Mouse (Mus musculus) CD4-positive helper T cell, adult 2 months (primary cell): ENCODE results near the gene Slc39a8.

Source experiments
- DNase-seq: peaks from one replicate; pipeline ENCODE4 v3.0.0-alpha.2; 2012; ENCODE audit warnings: low read depth, missing footprints, low spot score

Slc39a8 gene

DNA sequence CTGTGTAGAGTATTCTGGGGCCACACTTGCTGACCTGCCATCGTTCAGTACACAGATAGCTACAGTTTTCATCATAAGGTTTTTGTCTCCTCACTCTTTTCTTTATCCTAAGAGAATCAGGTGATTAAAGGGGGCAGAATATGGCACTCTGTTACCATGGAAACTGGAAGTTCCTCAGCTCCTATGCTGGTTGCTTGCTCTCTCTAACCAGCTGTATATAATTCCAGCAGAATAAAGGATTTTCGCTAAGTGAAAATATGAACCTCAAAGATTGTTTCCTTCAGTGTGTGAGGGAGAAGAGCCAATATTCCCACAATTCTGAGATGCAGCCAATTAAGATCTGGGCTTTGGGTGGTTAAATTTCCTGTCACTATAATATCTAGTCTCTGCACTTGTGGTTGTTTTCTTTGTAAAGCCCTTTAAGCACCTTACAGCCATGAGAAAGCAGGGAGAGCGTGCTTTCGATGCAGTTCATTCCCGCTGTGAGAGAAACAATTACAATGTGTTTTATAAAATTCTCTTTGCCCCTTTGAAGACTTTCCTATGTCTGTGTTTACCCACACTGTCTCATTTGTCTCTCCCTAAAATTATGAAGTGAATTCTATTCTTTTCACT, 93.6 kb downstream of the Slc39a8 start:
- DNase-seq, result no peak

DNA sequence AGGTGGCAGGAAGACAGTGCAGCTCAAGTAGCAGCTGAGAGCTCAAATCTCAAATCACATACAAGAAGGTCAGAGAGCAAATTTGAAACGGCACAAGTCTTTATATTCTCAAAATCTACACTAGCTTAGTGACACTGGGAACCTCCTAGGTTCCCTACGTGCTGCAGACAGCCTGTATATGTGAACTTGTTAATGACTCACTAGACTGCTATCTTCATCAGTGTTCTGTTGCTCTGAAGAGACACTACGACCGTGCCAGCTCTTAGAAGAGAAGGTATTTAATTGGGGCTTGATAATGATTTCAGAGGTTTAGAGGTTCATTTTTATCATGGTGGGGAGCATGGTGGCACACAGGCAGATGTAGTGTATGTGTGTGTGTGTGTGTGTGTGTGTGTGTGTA, 94.2 kb downstream of the Slc39a8 start:
- no peak for DNase-seq

DNA sequence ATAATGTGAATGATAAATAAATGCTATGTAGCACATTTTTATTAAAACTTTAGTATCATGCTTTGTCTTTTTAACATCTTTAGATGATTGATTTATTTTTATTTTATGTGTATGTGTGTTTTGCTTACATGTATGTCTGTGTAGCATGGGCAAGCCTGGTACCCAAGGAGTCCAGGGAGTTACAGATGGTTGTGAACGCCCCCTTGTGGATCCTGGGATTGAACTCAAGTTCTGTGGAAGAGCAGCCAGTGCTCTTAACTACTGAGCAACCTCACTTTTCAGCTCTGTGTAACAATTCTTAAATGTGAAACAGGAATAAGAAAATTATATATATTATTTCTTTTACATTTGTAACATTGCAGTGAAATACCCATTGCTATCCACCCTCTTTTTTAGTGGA, 101.7 kb downstream of the Slc39a8 start:
- no peak for DNase-seq

DNA sequence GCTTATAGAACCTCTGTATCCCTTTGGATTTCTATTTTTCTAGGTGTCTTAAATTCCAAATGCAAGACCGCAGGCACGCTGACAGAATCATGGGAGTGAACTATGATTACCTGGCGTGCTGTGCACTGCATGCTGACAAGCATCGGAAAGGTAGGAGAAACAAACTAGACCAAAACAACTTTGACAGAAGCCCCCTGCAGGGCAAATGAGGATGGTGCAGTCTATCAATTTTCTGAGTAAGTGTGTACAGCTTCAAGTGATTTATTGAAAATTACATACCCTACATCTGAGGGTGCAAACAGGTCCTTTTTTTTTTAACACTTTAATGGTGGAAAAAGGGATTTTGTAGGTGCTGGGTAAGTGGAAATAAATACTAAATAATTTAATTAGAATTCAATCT, 103.1 kb downstream of the Slc39a8 start:
- no peak for DNase-seq

DNA sequence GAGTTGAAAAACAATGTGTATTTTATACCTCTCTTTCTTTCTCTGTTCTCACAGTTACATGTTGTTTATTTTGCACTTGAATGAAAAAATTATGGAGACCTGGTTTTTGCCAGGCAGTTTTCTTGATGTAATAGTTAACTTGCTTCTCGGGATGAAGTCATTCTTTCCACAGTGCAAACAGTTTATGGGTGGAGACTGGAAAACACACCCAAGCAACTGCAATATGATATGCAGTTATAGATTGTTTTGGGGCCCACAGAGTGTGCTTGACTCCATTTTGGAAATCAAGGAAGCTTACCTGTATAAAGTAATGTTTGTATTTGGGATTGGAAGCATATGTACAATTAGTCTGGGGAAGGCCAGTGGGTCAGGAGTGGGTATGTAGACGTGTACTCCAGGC, 112.4 kb downstream of the Slc39a8 start:
- no peak for DNase-seq
